Mouse (Mus musculus) urinary bladder, postnatal 36 days (tissue): ENCODE measurements around the gene Dennd1a.

Experiments used
- DNase-seq, 2 experiments: peaks; one replicate each; pipeline ENCODE4 v3.0.0; 2022; ENCODE audit warnings: low spot score in 2 of 2, mixed read lengths in 1 of 2

Dennd1a gene

GRCm38 (mm10) chr2:37776016-37776415, 511.2 kb downstream of the Dennd1a start, which contains the start of gene Crb2:
Gene Crb2 (plus strand): TSS chr2:37776249.
- no peak for DNase-seq

- no peak for DNase-seq
Observed at GRCm38 (mm10) chr2:37774571-37774970, 512.6 kb downstream of the Dennd1a start.

GRCm38 (mm10) chr2:37771618-37772285, 515.4 kb downstream of the Dennd1a start:
- peak; percentile 79 to 81 for DNase-seq

GRCm38 (mm10) chr2:37769793-37770192, 517.4 kb downstream of the Dennd1a start:
- DNase-seq: no peak

GRCm38 (mm10) chr2:37768903-37769302, 518.3 kb downstream of the Dennd1a start:
- peak in 1 of 2 experiments; percentile 56 for DNase-seq

GRCm38 (mm10) chr2:37767739-37768138, 519.5 kb downstream of the Dennd1a start:
- DNase-seq: no peak

GRCm38 (mm10) chr2:37767080-37767547, 520.1 kb downstream of the Dennd1a start:
- no peak for DNase-seq

- DNase-seq: no peak
Observed at GRCm38 (mm10) chr2:37766027-37766761, 521.0 kb downstream of the Dennd1a start.

GRCm38 (mm10) chr2:37765082-37765483, 522.1 kb downstream of the Dennd1a start:
- DNase-seq: no peak

GRCm38 (mm10) chr2:37764514-37764913, 522.7 kb downstream of the Dennd1a start:
- DNase-seq: no peak

- DNase-seq: no peak
Observed at GRCm38 (mm10) chr2:37763638-37764037, 523.6 kb downstream of the Dennd1a start.

GRCm38 (mm10) chr2:37760633-37761032, 526.6 kb downstream of the Dennd1a start:
- no peak for DNase-seq

- DNase-seq: no peak
Observed at GRCm38 (mm10) chr2:37758343-37759015, 528.7 kb downstream of the Dennd1a start.

GRCm38 (mm10) chr2:37757784-37758183, 529.4 kb downstream of the Dennd1a start:
- no peak for DNase-seq

- DNase-seq: no peak
Observed at GRCm38 (mm10) chr2:37757016-37757415, 530.2 kb downstream of the Dennd1a start.

- no peak for DNase-seq
Observed at GRCm38 (mm10) chr2:37756220-37756930, 530.8 kb downstream of the Dennd1a start.

GRCm38 (mm10) chr2:37751114-37751513, 536.1 kb downstream of the Dennd1a start:
- peak; percentile 41 to 43 for DNase-seq

- no peak for DNase-seq
Observed at GRCm38 (mm10) chr2:37749323-37749722, 537.9 kb downstream of the Dennd1a start.
